Mouse (Mus musculus): Measurements from ENCODE around the gene Gm20431. TPM values are rescaled to one million over a fixed set of nuclear protein-coding genes. Genes with fewer than 3 reads are reported as not detected.
A peak's percentile ranks its signal among the peaks of the same experiment; 100 is the strongest.

The Gm20431 gene
- polyA plus RNA-seq, 1 experiment from 2014 or later: 1.8 TPM

DNA sequence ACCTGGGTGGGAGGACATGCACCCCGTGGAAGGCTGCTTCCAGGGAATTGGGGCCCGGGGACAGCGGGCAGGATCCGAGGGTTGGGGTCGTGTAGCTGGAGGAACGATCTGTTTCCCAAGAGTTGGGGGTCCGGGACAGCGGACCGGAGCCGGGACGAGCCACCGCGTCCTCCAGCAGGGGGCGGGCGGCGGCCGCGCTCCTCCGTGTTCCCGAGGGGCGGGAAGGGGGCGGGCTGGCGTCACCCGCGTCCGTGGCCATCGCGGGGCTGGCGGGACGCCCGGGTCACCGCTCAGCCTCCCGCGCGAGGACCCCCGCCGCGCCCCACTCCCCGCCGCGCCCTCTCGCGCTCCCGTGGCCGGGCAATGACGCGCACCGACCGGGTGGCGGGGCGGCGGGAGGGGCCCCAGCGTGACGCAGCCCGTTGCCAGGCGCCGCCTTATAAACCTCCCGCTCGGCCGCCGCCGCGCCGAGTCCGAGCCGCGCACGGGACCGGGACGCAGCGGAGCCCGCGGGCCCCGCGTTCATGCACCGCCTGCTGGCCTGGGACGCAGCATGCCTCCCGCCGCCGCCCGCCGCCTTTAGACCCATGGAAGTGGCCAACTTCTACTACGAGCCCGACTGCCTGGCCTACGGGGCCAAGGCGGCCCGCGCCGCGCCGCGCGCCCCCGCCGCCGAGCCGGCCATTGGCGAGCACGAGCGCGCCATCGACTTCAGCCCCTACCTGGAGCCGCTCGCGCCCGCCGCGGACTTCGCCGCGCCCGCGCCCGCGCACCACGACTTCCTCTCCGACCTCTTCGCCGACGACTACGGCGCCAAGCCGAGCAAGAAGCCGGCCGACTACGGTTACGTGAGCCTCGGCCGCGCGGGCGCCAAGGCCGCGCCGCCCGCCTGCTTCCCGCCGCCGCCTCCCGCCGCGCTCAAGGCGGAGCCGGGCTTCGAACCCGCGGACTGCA lies 27.5 kb upstream of the Gm20431 start, which contains the start of gene Cebpb:
Cebpb (plus strand) TSS at position 418 of the 954 bp plus-strand sequence.
- ATAC-seq: peak; percentile 75
- Histone ChIP-seq H3K36me3 (no peaks in the 10 kb centered on the region; the same call in 1 of the 2 replicates), H3K9ac (peak within 1 kb of the TSS; percentile 77), H3K4me1 (peaks cover 60% of the 10 kb centered on the region), H3K4me2 (peak within 1 kb of the TSS; percentile 87), H3K9me3 (replicated peaks) (no peaks in the 10 kb centered on the region), H3K27ac (peak within 1 kb of the TSS; percentile 80), H3K27me3 (replicated peaks) (peaks cover 53% of the 10 kb centered on the region), H3K4me3 (peak within 1 kb of the TSS; percentile 72)
- under 1% methylated on average over 127 of the region's 147 CpGs for WGBS (ENCODE audit: insufficient replicate concordance)

DNA sequence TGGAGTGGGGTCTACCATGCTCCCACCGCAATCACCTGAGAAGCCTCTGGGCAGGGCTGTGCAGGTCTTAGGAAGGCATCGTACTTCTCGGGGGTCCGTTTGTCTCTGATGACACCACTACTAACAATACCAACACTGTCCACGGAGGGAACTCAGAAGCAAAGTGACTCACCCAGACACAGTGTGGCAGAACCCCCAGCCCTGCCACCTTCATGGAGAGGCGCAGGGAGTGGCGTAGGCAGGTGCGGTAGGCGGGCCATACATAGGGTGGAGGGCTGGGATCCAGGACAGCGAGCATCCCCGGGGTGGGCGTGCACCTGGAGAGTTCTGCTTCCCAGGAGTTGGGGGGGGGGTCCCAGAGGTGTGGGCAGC lies 26.8 kb upstream of the Gm20431 start:
- whole genome bisulfite sequencing (ENCODE audit: insufficient replicate concordance): 25% methylated on average over 12 of the region's 12 CpGs
- peak overlapping the region; percentile 72 for H3K4me3 ChIP-seq
- peaks cover 63% of the 10 kb centered on the region for H3K4me1 ChIP-seq
- peak overlapping the region; percentile 77 for H3K9ac ChIP-seq
- no peaks in the 10 kb centered on the region; the same call in 1 of the 2 replicates for H3K36me3 ChIP-seq
- peak overlapping the region; percentile 87 for H3K4me2 ChIP-seq
- peak; percentile 12 for ATAC-seq
- peak overlapping the region; percentile 80 for H3K27ac ChIP-seq
- peaks cover 53% of the 10 kb centered on the region for H3K27me3 ChIP-seq (replicated peaks)
- H3K9me3 ChIP-seq (replicated peaks): no peaks in the 10 kb centered on the region

DNA sequence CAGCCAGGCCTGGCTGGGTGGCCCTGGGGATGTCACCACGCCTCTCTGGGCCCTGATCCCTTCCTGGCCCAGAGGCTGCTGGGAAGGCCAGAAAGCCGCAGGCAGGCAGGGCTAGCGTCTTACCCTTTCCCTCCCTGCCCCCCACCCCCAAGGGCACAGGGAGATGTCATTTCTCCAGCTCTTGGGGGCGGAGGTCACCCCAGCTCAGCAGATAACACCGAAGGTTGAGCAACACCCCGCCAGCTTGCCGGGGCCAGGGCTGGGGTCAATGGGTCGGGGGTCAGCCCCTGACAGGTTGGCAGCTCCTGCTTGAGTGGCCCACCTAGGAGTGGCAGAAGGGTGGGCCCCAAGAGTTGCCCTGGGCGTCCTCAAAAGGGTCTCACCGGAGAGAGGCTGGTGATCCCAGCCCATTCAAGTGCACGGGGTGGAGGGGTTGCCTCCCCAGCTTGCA lies 26.4 kb upstream of the Gm20431 start:
- H3K9ac ChIP-seq: no peak overlapping the region

GRCm38 (mm10) chr2:167687250-167687586 lies 25.9 kb upstream of the Gm20431 start:
- H3K27me3 ChIP-seq (replicated peaks): peaks cover 53% of the 10 kb centered on the region
- H3K27ac ChIP-seq: peak overlapping the region; percentile 80; the same call in 1 of the 2 replicates
- H3K4me3 ChIP-seq: no peak overlapping the region
- H3K36me3 ChIP-seq: no peaks in the 10 kb centered on the region
- no peaks in the 10 kb centered on the region for H3K9me3 ChIP-seq (replicated peaks)
- H3K9ac ChIP-seq: no peak overlapping the region
- 0 out of 2 replicates have a peak overlapping the region, but pooled peaks have one; percentile 87 for H3K4me2 ChIP-seq
- ATAC-seq: no peak
- 65% methylated on average over 4 of the region's 4 CpGs for WGBS (ENCODE audit: insufficient replicate concordance)
- H3K4me1 ChIP-seq: peaks cover 63% of the 10 kb centered on the region

More for the DNA sequence above, 26.4 kb upstream of the Gm20431 start:
- peaks cover 63% of the 10 kb centered on the region for H3K4me1 ChIP-seq
- H3K27me3 ChIP-seq (replicated peaks): peaks cover 53% of the 10 kb centered on the region
- H3K4me2 ChIP-seq: peak overlapping the region; percentile 87
- H3K36me3 ChIP-seq: no peaks in the 10 kb centered on the region; the same call in 1 of the 2 replicates
- H3K9me3 ChIP-seq (replicated peaks): no peaks in the 10 kb centered on the region
- H3K4me3 ChIP-seq: peak overlapping the region; percentile 72; the same call in 1 of the 2 replicates
- WGBS (ENCODE audit: insufficient replicate concordance): 23% methylated on average over 11 of the region's 11 CpGs
- peak overlapping the region; percentile 80 for H3K27ac ChIP-seq
- ATAC-seq: peak; percentile 7

- ATAC-seq: no peak
- Histone ChIP-seq H3K9me3 (replicated peaks) (no peaks in the 10 kb centered on the region), H3K4me3 (no peak overlapping the region), H3K27me3 (replicated peaks) (peaks cover 48% of the 10 kb centered on the region), H3K4me1 (peaks cover 58% of the 10 kb centered on the region), H3K4me2 (no peak overlapping the region), H3K36me3 (no peaks in the 10 kb centered on the region), H3K9ac (no peak overlapping the region), H3K27ac (no peak overlapping the region)
- 63% methylated on average over 16 of the region's 16 CpGs for whole genome bisulfite sequencing (ENCODE audit: insufficient replicate concordance)
Measured at GRCm38 (mm10) chr2:167686382-167687249, 25.3 kb upstream of the Gm20431 start.

DNA sequence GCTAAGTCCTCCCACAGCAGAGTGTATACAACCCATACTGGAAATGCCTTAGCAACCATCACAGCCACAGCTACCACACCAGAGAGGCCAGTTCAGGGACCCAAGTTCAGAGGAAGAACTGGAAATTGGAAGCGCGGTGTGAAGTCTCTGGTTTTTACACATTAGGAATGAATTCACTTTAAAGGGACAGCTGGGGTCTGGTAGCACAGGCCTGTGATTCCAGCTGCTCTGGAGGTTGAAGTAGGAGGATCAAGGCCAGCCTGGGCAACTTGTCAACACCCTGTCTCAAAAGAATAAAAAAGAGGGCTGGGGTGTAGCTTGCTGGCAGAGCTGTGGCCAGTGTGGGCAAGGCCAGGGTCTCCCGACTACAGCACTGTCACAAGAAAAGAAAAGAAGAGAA lies 24.6 kb upstream of the Gm20431 start:
- Histone ChIP-seq H3K4me1 (peaks cover 53% of the 10 kb centered on the region), H3K4me2 (no peak overlapping the region), H3K36me3 (no peaks in the 10 kb centered on the region), H3K27me3 (replicated peaks) (peaks cover 40% of the 10 kb centered on the region), H3K4me3 (no peak overlapping the region), H3K9me3 (replicated peaks) (no peaks in the 10 kb centered on the region), H3K27ac (no peak overlapping the region), H3K9ac (no peak overlapping the region)
- WGBS (ENCODE audit: insufficient replicate concordance): 70% methylated on average over 3 of the region's 3 CpGs
- no peak for ATAC-seq

DNA sequence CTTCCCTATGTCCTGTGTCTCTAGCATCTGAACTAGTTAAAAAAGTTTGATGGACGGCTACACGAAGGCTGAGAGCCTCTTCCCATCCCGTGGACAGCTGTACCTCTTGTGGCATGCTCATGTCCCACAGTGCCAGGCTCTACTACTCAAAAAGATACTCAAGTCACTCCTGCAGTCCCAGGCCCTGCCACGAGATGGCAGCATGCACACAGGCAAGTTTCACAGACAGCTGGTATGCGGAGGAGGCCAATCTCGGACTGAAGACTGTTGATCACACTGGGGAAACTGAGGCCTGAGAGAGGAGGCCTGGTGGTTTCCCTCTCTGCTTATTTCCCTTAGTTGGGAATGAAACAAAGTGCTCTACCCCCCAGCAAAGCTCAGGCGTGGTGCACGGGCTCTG lies 23.8 kb upstream of the Gm20431 start:
- no peak for ATAC-seq
- Histone ChIP-seq H3K9ac (no peak overlapping the region), H3K4me2 (no peak overlapping the region), H3K36me3 (no peaks in the 10 kb centered on the region), H3K4me1 (peaks cover 51% of the 10 kb centered on the region), H3K9me3 (replicated peaks) (no peaks in the 10 kb centered on the region), H3K4me3 (no peak overlapping the region), H3K27me3 (replicated peaks) (peaks cover 34% of the 10 kb centered on the region), H3K27ac (no peak overlapping the region)
- WGBS (ENCODE audit: insufficient replicate concordance): 6% methylated on average over 8 of the region's 8 CpGs

DNA sequence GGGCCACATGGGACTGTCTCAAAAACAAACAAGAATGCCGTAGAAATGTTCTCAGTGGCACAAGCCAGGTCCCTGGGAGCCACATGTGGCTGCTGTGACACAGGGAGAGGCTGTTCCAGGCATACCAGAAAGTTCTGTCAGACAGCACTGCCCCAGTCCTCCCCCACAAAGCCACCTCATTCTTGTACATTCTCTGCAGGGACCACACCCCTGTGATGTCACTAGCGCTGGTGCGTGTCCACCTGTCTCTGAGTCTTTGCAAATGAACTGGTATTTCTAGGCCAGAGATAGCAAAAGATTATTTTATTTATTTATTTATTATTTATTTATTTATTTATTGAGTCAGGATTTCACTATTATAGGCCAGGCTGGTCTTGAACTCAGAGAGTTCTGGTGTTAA lies 22.4 kb upstream of the Gm20431 start:
- peaks cover 21% of the 10 kb centered on the region for H3K27me3 ChIP-seq (replicated peaks)
- no peak overlapping the region for H3K27ac ChIP-seq
- H3K4me2 ChIP-seq: no peak overlapping the region
- peaks cover 46% of the 10 kb centered on the region for H3K4me1 ChIP-seq
- 84% methylated on average over 3 of the region's 3 CpGs for WGBS (ENCODE audit: insufficient replicate concordance)
- no peak for ATAC-seq
- H3K4me3 ChIP-seq: no peak overlapping the region
- no peak overlapping the region for H3K9ac ChIP-seq
- H3K9me3 ChIP-seq (replicated peaks): no peaks in the 10 kb centered on the region
- H3K36me3 ChIP-seq: no peaks in the 10 kb centered on the region

- Histone ChIP-seq H3K27me3 (replicated peaks) (peaks cover 19% of the 10 kb centered on the region), H3K27ac (no peak overlapping the region), H3K4me3 (no peak overlapping the region), H3K9me3 (replicated peaks) (no peaks in the 10 kb centered on the region), H3K36me3 (no peaks in the 10 kb centered on the region), H3K4me2 (no peak overlapping the region), H3K4me1 (peaks cover 18% of the 10 kb centered on the region), H3K9ac (no peak overlapping the region)
- WGBS (ENCODE audit: insufficient replicate concordance): 31% methylated on average over 5 of the region's 5 CpGs
- no peak for ATAC-seq
Measured at GRCm38 (mm10) chr2:167680657-167681056, 19.4 kb upstream of the Gm20431 start.

- Histone ChIP-seq H3K27ac (no peak overlapping the region), H3K4me1 (peaks cover 20% of the 10 kb centered on the region), H3K36me3 (no peaks in the 10 kb centered on the region), H3K9ac (no peak overlapping the region), H3K27me3 (replicated peaks) (peaks cover 25% of the 10 kb centered on the region; the same call in 1 of the 2 replicates), H3K9me3 (replicated peaks) (no peaks in the 10 kb centered on the region), H3K4me2 (no peak overlapping the region), H3K4me3 (no peak overlapping the region)
- peak; percentile 82 for ATAC-seq
- WGBS (ENCODE audit: insufficient replicate concordance): 1% methylated on average over 13 of the region's 13 CpGs
Measured at GRCm38 (mm10) chr2:167679902-167680430, 18.7 kb upstream of the Gm20431 start.

DNA sequence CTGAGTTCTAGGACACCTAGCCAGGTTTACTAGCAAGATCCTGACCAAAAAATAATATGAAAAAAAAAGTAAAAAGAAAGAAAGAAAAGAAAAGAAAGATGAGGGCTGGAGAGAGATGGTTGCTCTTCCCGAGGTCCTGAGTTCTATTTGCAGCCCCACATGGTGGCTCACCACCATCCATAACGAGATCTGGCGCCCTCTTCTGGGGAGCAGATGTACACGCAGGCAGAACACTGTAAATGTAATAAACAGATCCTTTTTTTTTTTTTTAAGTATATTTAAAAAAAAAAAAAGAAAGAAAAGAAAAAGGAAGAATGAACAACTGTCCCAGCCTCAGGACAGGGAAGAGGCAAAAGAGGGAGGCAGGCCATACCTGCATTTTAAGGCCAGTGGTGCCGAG lies 17.3 kb upstream of the Gm20431 start:
- H3K4me1 ChIP-seq: peaks cover 26% of the 10 kb centered on the region
- H3K9ac ChIP-seq: no peak overlapping the region
- WGBS (ENCODE audit: insufficient replicate concordance): 42% methylated on average over 5 of the region's 5 CpGs
- H3K27me3 ChIP-seq (replicated peaks): peaks cover 25% of the 10 kb centered on the region; the same call in 1 of the 2 replicates
- H3K9me3 ChIP-seq (replicated peaks): no peaks in the 10 kb centered on the region
- ATAC-seq: no peak
- no peak overlapping the region for H3K4me2 ChIP-seq
- H3K36me3 ChIP-seq: no peaks in the 10 kb centered on the region
- H3K27ac ChIP-seq: no peak overlapping the region
- H3K4me3 ChIP-seq: no peak overlapping the region
